Mouse (Mus musculus): Measurements from ENCODE around the gene Gm20388. TPM values are rescaled to one million over a fixed set of nuclear protein-coding genes. Genes with fewer than 3 reads are reported as not detected.

Gene Gm20388
- polyA plus RNA-seq, 1 experiment from 2014 or later, result 7.4 TPM

DNA sequence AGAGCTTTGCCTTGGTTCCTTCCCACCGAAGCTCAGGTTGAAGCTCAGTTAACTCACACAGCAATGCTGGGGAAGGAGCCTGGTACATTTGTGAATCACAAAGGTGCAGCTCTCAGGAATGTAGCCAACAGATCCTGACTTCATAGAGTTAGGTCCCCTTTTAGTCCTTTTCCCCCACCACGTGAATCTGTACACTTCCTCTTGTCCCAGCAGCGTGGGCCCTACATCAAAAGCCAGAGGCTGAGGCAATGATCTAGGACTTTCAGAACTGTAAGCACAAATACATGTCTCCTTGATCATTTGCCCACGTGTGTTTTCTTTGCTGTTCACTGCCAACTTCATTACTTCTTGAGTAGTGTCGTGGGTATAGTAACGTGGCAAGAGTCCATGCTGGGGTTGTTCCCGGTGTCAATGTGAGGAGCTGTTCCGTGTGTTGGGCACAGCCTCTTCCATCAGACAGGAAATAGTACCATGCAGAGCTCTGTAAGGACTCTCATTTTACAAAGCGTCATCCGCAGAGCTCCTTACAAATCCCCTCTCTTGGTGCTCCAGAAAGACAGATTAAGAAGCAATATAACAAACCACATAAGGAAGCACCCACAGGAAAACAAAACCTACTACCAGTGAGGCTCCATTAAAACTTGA, 3069.3 kb downstream of the Gm20388 start:
- Histone ChIP-seq H3K9me3 (replicated peaks; ENCODE audit: control insufficient read depth, low read length) (no peaks in the 10 kb centered on the region), H3K4me2 (ENCODE audit: low read depth, low read length) (no peak overlapping the region), H3K36me3 (ENCODE audit: control insufficient read depth, insufficient read depth, low read length) (no peaks in the 10 kb centered on the region), H3K4me1 (ENCODE audit: control insufficient read depth, insufficient read depth, low read length) (peaks cover 10% of the 10 kb centered on the region), H3K27ac (ENCODE audit: low read length) (0 out of 2 replicates have a peak overlapping the region, but pooled peaks have one; percentile 9), H3K4me3 (replicated peaks; ENCODE audit: low read length) (no peak overlapping the region), H3K27me3 (ENCODE audit: control insufficient read depth, insufficient read depth, low read length) (no peaks in the 10 kb centered on the region), H3K9ac (ENCODE audit: low read length) (no peak overlapping the region)
- ATAC-seq (ENCODE audit: insufficient read depth, low FRiP score), result no peak
- WGBS, result 73% methylated on average over 10 of the region's 10 CpGs

- H3K36me3 ChIP-seq (ENCODE audit: control insufficient read depth, insufficient read depth, low read length), result no peaks in the 10 kb centered on the region
- ATAC-seq (ENCODE audit: insufficient read depth, low FRiP score), result no peak
- peaks cover 14% of the 10 kb centered on the region for H3K4me1 ChIP-seq (ENCODE audit: control insufficient read depth, insufficient read depth, low read length)
- no peaks in the 10 kb centered on the region for H3K27me3 ChIP-seq (ENCODE audit: control insufficient read depth, insufficient read depth, low read length)
- H3K9me3 ChIP-seq (replicated peaks; ENCODE audit: control insufficient read depth, low read length), result no peaks in the 10 kb centered on the region
- WGBS, result 74% methylated on average over 5 of the region's 5 CpGs
- H3K9ac ChIP-seq (ENCODE audit: low read length), result no peak overlapping the region
- no peak overlapping the region for H3K4me2 ChIP-seq (ENCODE audit: low read depth, low read length)
- no peak overlapping the region for H3K27ac ChIP-seq (ENCODE audit: low read length)
- no peak overlapping the region for H3K4me3 ChIP-seq (replicated peaks; ENCODE audit: low read length)
These were observed 3071.0 kb downstream of the Gm20388 start for GRCm38 (mm10) chr8:122981646-122982045.

DNA sequence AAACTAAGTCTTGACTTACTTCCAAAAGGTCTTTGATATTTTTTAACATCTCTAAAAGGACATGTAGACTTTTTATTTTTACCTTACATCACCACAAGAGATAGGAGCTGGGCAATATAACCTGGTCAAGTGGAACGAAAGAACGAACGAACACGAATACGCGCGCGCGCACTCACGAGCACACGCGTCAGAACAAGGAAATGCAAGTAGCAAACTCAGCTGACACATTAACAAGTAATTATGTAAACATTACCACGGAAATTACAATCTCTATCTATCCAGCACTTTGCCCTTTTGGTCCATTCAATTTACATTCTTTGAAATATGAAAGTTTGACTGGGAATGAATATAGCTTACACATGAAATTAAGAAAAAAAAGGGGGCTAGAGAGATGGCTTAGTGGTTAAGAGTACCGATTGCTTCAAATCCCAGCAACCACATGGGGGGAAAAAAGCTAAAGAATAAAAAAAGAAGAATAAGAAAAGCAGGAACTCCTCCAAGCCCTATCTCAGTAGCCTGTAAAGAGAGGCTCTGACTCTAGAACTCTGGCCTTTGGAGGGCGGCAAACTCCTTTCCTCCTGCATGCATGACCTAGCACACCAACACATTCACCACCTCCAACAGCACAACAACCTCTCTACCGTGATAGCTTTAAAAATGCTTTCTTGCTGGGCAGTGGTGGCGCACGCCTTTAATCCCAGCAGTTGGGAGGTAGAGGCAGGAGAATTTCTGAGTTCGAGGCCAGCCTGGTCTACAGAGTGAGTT, 3072.7 kb downstream of the Gm20388 start:
- ATAC-seq (ENCODE audit: insufficient read depth, low FRiP score), result no peak
- no peak overlapping the region for H3K9ac ChIP-seq (ENCODE audit: low read length)
- peaks cover 21% of the 10 kb centered on the region for H3K4me1 ChIP-seq (ENCODE audit: control insufficient read depth, insufficient read depth, low read length)
- H3K27ac ChIP-seq (ENCODE audit: low read length), result 0 out of 2 replicates have a peak overlapping the region, but pooled peaks have one; percentile 46
- no peak overlapping the region for H3K4me2 ChIP-seq (ENCODE audit: low read depth, low read length)
- H3K9me3 ChIP-seq (replicated peaks; ENCODE audit: control insufficient read depth, low read length), result no peaks in the 10 kb centered on the region
- 77% methylated on average over 19 of the region's 19 CpGs for WGBS
- no peaks in the 10 kb centered on the region for H3K27me3 ChIP-seq (ENCODE audit: control insufficient read depth, insufficient read depth, low read length)
- H3K4me3 ChIP-seq (replicated peaks; ENCODE audit: low read length), result no peak overlapping the region
- H3K36me3 ChIP-seq (ENCODE audit: control insufficient read depth, insufficient read depth, low read length), result no peaks in the 10 kb centered on the region

- H3K27ac ChIP-seq (ENCODE audit: low read length), result no peak overlapping the region
- H3K9ac ChIP-seq (ENCODE audit: low read length), result no peak overlapping the region
- no peaks in the 10 kb centered on the region for H3K9me3 ChIP-seq (replicated peaks; ENCODE audit: control insufficient read depth, low read length)
- H3K4me3 ChIP-seq (replicated peaks; ENCODE audit: low read length), result no peak overlapping the region
- H3K27me3 ChIP-seq (ENCODE audit: control insufficient read depth, insufficient read depth, low read length), result no peaks in the 10 kb centered on the region
- peaks cover 21% of the 10 kb centered on the region for H3K4me1 ChIP-seq (ENCODE audit: control insufficient read depth, insufficient read depth, low read length)
- no peak overlapping the region for H3K4me2 ChIP-seq (ENCODE audit: low read depth, low read length)
- 78% methylated on average over 3 of the region's 3 CpGs for WGBS
- ATAC-seq (ENCODE audit: insufficient read depth, low FRiP score), result no peak
- no peaks in the 10 kb centered on the region for H3K36me3 ChIP-seq (ENCODE audit: control insufficient read depth, insufficient read depth, low read length)
These were observed 3073.5 kb downstream of the Gm20388 start for GRCm38 (mm10) chr8:122984175-122984574.

DNA sequence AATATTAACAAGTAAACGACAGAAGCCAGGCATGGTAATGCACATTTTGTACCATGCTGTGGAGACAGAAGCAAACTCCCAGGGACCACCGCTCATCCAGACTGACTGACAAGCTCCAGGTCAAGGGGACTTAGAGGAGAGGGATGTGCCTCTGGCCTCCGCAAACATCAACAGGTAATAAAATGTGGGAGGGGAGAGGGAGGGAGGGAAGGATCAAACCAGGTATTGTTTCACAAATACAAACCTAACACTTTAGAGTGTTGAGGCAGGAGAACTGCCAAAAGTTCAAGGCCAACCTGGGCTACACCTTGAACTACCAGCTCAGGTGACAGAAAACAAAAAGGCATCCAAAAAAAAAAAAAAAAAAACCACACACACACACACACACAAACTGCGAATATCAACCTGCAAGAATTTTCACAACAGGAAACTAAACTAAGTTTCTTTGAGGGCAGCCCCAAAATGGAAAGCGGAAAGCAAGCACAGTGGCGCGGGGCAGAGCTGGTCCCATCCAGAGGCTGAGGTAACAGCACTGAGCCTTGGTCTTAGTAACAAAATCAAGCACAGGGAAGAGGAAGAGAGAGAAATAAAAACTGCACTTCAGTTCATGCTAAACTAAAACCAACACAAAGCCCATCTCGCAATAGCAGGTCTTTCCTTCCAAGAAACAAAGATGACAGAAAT, 3076.0 kb downstream of the Gm20388 start:
- WGBS, result 71% methylated on average over 8 of the region's 8 CpGs
- Histone ChIP-seq H3K9me3 (replicated peaks; ENCODE audit: control insufficient read depth, low read length) (no peaks in the 10 kb centered on the region), H3K36me3 (ENCODE audit: control insufficient read depth, insufficient read depth, low read length) (no peaks in the 10 kb centered on the region), H3K4me3 (replicated peaks; ENCODE audit: low read length) (no peak overlapping the region), H3K27ac (ENCODE audit: low read length) (no peak overlapping the region), H3K4me2 (ENCODE audit: low read depth, low read length) (no peak overlapping the region), H3K4me1 (ENCODE audit: control insufficient read depth, insufficient read depth, low read length) (peaks cover 15% of the 10 kb centered on the region), H3K27me3 (ENCODE audit: control insufficient read depth, insufficient read depth, low read length) (no peaks in the 10 kb centered on the region), H3K9ac (ENCODE audit: low read length) (no peak overlapping the region)
- no peak for ATAC-seq (ENCODE audit: insufficient read depth, low FRiP score)

DNA sequence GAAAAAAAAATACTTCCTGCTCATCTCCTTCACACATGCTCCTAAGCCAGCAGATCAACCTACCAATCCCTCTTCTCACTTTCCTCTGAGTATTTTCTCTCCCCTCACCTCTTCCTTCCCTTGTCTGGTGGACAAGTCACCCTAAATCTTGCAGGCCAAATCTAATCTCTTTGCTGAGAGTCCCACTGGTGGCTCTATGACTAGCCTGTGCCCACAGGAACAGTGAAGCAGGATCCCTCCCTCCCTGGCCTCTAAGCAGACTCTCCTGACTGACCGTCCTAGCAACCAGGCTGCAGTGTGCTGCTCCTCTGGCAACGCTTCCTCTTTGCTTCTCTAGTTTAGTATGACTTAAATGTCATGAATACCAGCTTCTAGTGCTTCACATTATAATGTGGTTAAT, 3076.6 kb downstream of the Gm20388 start:
- H3K4me1 ChIP-seq (ENCODE audit: control insufficient read depth, insufficient read depth, low read length), result peaks cover 14% of the 10 kb centered on the region

DNA sequence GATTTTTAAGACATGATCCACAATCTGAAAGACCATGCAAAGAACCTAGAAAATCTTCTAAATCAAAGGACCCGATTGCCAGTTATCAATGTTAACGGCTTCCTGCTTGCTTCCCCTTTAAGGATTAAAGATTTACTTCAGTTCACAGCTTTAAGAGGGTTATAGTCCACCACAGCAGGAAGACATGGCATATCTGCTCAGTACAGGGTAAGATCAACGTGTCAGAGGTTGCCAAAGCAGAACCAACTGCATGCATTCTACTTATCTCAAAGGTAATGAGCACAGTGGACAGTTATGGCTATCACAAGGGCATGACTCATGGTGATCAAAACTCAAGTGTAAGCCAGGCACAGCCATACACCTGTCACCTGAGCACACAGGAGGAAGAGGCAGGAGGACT, 3078.3 kb downstream of the Gm20388 start:
- H3K27ac ChIP-seq (ENCODE audit: low read length), result no peak overlapping the region
- peaks cover 25% of the 10 kb centered on the region for H3K4me1 ChIP-seq (ENCODE audit: control insufficient read depth, insufficient read depth, low read length)
- no peak overlapping the region for H3K4me2 ChIP-seq (ENCODE audit: low read depth, low read length)
- 66% methylated on average over 3 of the region's 3 CpGs for WGBS
- no peak overlapping the region for H3K4me3 ChIP-seq (replicated peaks; ENCODE audit: low read length)
- H3K9me3 ChIP-seq (replicated peaks; ENCODE audit: control insufficient read depth, low read length), result no peaks in the 10 kb centered on the region
- H3K9ac ChIP-seq (ENCODE audit: low read length), result no peak overlapping the region
- H3K27me3 ChIP-seq (ENCODE audit: control insufficient read depth, insufficient read depth, low read length), result no peaks in the 10 kb centered on the region
- no peaks in the 10 kb centered on the region for H3K36me3 ChIP-seq (ENCODE audit: control insufficient read depth, insufficient read depth, low read length)
- ATAC-seq (ENCODE audit: insufficient read depth, low FRiP score), result peak; percentile 84

More for the DNA sequence above, 3076.6 kb downstream of the Gm20388 start:
- Histone ChIP-seq H3K9me3 (replicated peaks; ENCODE audit: control insufficient read depth, low read length) (no peaks in the 10 kb centered on the region), H3K27ac (ENCODE audit: low read length) (no peak overlapping the region), H3K27me3 (ENCODE audit: control insufficient read depth, insufficient read depth, low read length) (no peaks in the 10 kb centered on the region), H3K36me3 (ENCODE audit: control insufficient read depth, insufficient read depth, low read length) (no peaks in the 10 kb centered on the region), H3K4me2 (ENCODE audit: low read depth, low read length) (no peak overlapping the region), H3K9ac (ENCODE audit: low read length) (no peak overlapping the region), H3K4me3 (replicated peaks; ENCODE audit: low read length) (no peak overlapping the region)
- WGBS, result 44% methylated on average over 2 of the region's 2 CpGs
- no peak for ATAC-seq (ENCODE audit: insufficient read depth, low FRiP score)

DNA sequence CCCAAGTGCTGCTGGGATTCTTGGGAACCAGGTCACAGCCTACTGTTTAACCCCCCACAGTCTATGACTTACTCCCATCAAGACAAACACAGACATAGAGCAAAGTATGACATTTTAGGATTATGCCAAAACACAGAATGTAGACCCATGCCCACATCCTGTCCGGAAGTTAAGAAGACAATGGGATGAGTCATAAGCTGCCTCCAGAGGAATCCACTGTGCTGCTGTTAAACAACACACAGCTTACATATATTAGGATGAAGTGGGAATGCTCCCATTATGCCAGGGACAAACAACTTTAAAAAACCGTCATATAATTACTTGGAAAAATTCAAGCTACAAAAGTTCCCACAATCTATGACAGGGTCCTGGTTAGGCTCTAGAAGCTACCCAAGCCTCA, 3079.3 kb downstream of the Gm20388 start:
- H3K27ac ChIP-seq (ENCODE audit: low read length), result no peak overlapping the region
- H3K4me1 ChIP-seq (ENCODE audit: control insufficient read depth, insufficient read depth, low read length), result peaks cover 32% of the 10 kb centered on the region

GRCm38 (mm10) chr8:122991368-122991767, 3080.7 kb downstream of the Gm20388 start:
- H3K4me3 ChIP-seq (replicated peaks; ENCODE audit: low read length), result no peak overlapping the region
- no peaks in the 10 kb centered on the region for H3K9me3 ChIP-seq (replicated peaks; ENCODE audit: control insufficient read depth, low read length)
- no peaks in the 10 kb centered on the region for H3K36me3 ChIP-seq (ENCODE audit: control insufficient read depth, insufficient read depth, low read length)
- no peak overlapping the region for H3K9ac ChIP-seq (ENCODE audit: low read length)
- ATAC-seq (ENCODE audit: insufficient read depth, low FRiP score), result no peak
- no peaks in the 10 kb centered on the region for H3K27me3 ChIP-seq (ENCODE audit: control insufficient read depth, insufficient read depth, low read length)
- 75% methylated on average over 5 of the region's 5 CpGs for WGBS
- H3K27ac ChIP-seq (ENCODE audit: low read length), result no peak overlapping the region
- no peak overlapping the region for H3K4me2 ChIP-seq (ENCODE audit: low read depth, low read length)
- peaks cover 30% of the 10 kb centered on the region for H3K4me1 ChIP-seq (ENCODE audit: control insufficient read depth, insufficient read depth, low read length)

More for the DNA sequence above, 3079.3 kb downstream of the Gm20388 start:
- Histone ChIP-seq H3K4me3 (replicated peaks; ENCODE audit: low read length) (no peak overlapping the region), H3K9ac (ENCODE audit: low read length) (no peak overlapping the region), H3K36me3 (ENCODE audit: control insufficient read depth, insufficient read depth, low read length) (no peaks in the 10 kb centered on the region), H3K27me3 (ENCODE audit: control insufficient read depth, insufficient read depth, low read length) (no peaks in the 10 kb centered on the region), H3K9me3 (replicated peaks; ENCODE audit: control insufficient read depth, low read length) (no peaks in the 10 kb centered on the region), H3K4me2 (ENCODE audit: low read depth, low read length) (no peak overlapping the region)
- WGBS, result 91% methylated on average over 2 of the region's 2 CpGs
- ATAC-seq (ENCODE audit: insufficient read depth, low FRiP score), result no peak
